Mouse (Mus musculus) telencephalon, adult 2 months (tissue): Measurements from ENCODE around the gene Gm20815.
"Not testable (repeated sequence)": the region's sequence is repeated elsewhere in the genome, so short reads cannot be mapped to it uniquely, and the experiment has no call there.

ENCODE experiments used
- DNase-seq: peaks from one replicate; pipeline ENCODE4 v3.0.0-alpha.2; 2011; ENCODE audit warnings: low read depth, low spot score

Gene Gm20815

GRCm38 (mm10) chrY:8835069-8835468 lies at the start of gene Gm20815:
Gm20815 (minus strand) TSS chrY:8835169.
- DNase-seq = not testable (repeated sequence)
